Mouse (Mus musculus): ENCODE measurements around the gene Clasp1. TPM values are rescaled to one million over a fixed set of nuclear protein-coding genes. Genes with fewer than 3 reads are reported as not detected.
"Not testable (repeated sequence)": the region's sequence is repeated elsewhere in the genome, so short reads cannot be mapped to it uniquely, and the experiment has no call there.

Gene Clasp1
- polyA plus RNA-seq, 1 experiment: 86.3 TPM

GRCm38 (mm10) chr1:118581179-118581578 is 192.3 kb downstream of the Clasp1 start:
- Histone ChIP-seq H3K27ac (ENCODE audit: insufficient read depth, low read length) (no peak overlapping the region), H3K4me1 (ENCODE audit: control insufficient read depth, insufficient read depth, low read length) (no peaks in the 10 kb centered on the region), H3K4me3 (ENCODE audit: insufficient read depth, low read length) (no peak overlapping the region)
- TF ChIP-seq CTCF (IDR thresholded peaks at IDR 0.05; ENCODE audit: borderline replicate concordance, insufficient read depth, low read length): no peak
- TF ChIP-seq POLR2A (IDR thresholded peaks at IDR 0.05; ENCODE audit: low read depth, low read length): no peak

- H3K4me3 ChIP-seq (ENCODE audit: insufficient read depth, low read length): no peak overlapping the region
- TF ChIP-seq CTCF (IDR thresholded peaks at IDR 0.05; ENCODE audit: borderline replicate concordance, insufficient read depth, low read length) (no peak), POLR2A (IDR thresholded peaks at IDR 0.05; ENCODE audit: low read depth, low read length) (no peak)
- no peak overlapping the region for H3K27ac ChIP-seq (ENCODE audit: insufficient read depth, low read length)
These were observed 200.9 kb downstream of the Clasp1 start for GRCm38 (mm10) chr1:118589721-118590120.

GRCm38 (mm10) chr1:118592933-118593332 is 204.1 kb downstream of the Clasp1 start:
- Histone ChIP-seq H3K4me1 (ENCODE audit: control insufficient read depth, insufficient read depth, low read length) (no peaks in the 10 kb centered on the region), H3K4me3 (ENCODE audit: insufficient read depth, low read length) (no peak overlapping the region), H3K27ac (ENCODE audit: insufficient read depth, low read length) (no peak overlapping the region)
- TF ChIP-seq CTCF (IDR thresholded peaks at IDR 0.05; ENCODE audit: borderline replicate concordance, insufficient read depth, low read length): no peak
- TF ChIP-seq POLR2A (IDR thresholded peaks at IDR 0.05; ENCODE audit: low read depth, low read length): no peak

More at GRCm38 (mm10) chr1:118589721-118590120, 200.9 kb downstream of the Clasp1 start:
- no peaks in the 10 kb centered on the region for H3K4me1 ChIP-seq (ENCODE audit: control insufficient read depth, insufficient read depth, low read length)

GRCm38 (mm10) chr1:118595395-118595794 is 206.5 kb downstream of the Clasp1 start:
- H3K4me1 ChIP-seq (ENCODE audit: control insufficient read depth, insufficient read depth, low read length): no peaks in the 10 kb centered on the region
- no peak overlapping the region for H3K4me3 ChIP-seq (ENCODE audit: insufficient read depth, low read length)
- TF ChIP-seq POLR2A (IDR thresholded peaks at IDR 0.05; ENCODE audit: low read depth, low read length) (no peak), CTCF (IDR thresholded peaks at IDR 0.05; ENCODE audit: borderline replicate concordance, insufficient read depth, low read length) (no peak)
- no peak overlapping the region for H3K27ac ChIP-seq (ENCODE audit: insufficient read depth, low read length)

GRCm38 (mm10) chr1:118597475-118598213 is 208.8 kb downstream of the Clasp1 start:
- Histone ChIP-seq H3K4me3 (ENCODE audit: insufficient read depth, low read length) (no peak overlapping the region), H3K27ac (ENCODE audit: insufficient read depth, low read length) (no peak overlapping the region), H3K4me1 (ENCODE audit: control insufficient read depth, insufficient read depth, low read length) (no peaks in the 10 kb centered on the region)
- TF ChIP-seq CTCF (IDR thresholded peaks at IDR 0.05; ENCODE audit: borderline replicate concordance, insufficient read depth, low read length) (no peak), POLR2A (IDR thresholded peaks at IDR 0.05; ENCODE audit: low read depth, low read length) (no peak)

- H3K4me3 ChIP-seq (ENCODE audit: insufficient read depth, low read length): no peak overlapping the region
- H3K27ac ChIP-seq (ENCODE audit: insufficient read depth, low read length): no peak overlapping the region
- TF ChIP-seq CTCF (IDR thresholded peaks at IDR 0.05; ENCODE audit: borderline replicate concordance, insufficient read depth, low read length) (no peak), POLR2A (IDR thresholded peaks at IDR 0.05; ENCODE audit: low read depth, low read length) (no peak)
- no peaks in the 10 kb centered on the region for H3K4me1 ChIP-seq (ENCODE audit: control insufficient read depth, insufficient read depth, low read length)
These were observed 209.5 kb downstream of the Clasp1 start for GRCm38 (mm10) chr1:118598339-118598738.

GRCm38 (mm10) chr1:118613631-118614183 is 224.8 kb downstream of the Clasp1 start:
- H3K27ac ChIP-seq (ENCODE audit: insufficient read depth, low read length): no peak overlapping the region
- H3K4me1 ChIP-seq (ENCODE audit: control insufficient read depth, insufficient read depth, low read length): no peaks in the 10 kb centered on the region
- no peak overlapping the region for H3K4me3 ChIP-seq (ENCODE audit: insufficient read depth, low read length)
- no peak for TF ChIP-seq POLR2A (IDR thresholded peaks at IDR 0.05; ENCODE audit: low read depth, low read length)
- TF ChIP-seq CTCF (IDR thresholded peaks at IDR 0.05; ENCODE audit: borderline replicate concordance, insufficient read depth, low read length): no peak

GRCm38 (mm10) chr1:118621055-118621454 is 232.2 kb downstream of the Clasp1 start:
- H3K27ac ChIP-seq (ENCODE audit: insufficient read depth, low read length); H3K4me1 ChIP-seq (ENCODE audit: control insufficient read depth, insufficient read depth, low read length); H3K4me3 ChIP-seq (ENCODE audit: insufficient read depth, low read length): not testable (repeated sequence)

GRCm38 (mm10) chr1:118622857-118623256 is 234.0 kb downstream of the Clasp1 start:
- Histone ChIP-seq H3K27ac (ENCODE audit: insufficient read depth, low read length) (no peak overlapping the region), H3K4me3 (ENCODE audit: insufficient read depth, low read length) (no peak overlapping the region), H3K4me1 (ENCODE audit: control insufficient read depth, insufficient read depth, low read length) (no peaks in the 10 kb centered on the region)
- TF ChIP-seq CTCF (IDR thresholded peaks at IDR 0.05; ENCODE audit: borderline replicate concordance, insufficient read depth, low read length) (no peak), POLR2A (IDR thresholded peaks at IDR 0.05; ENCODE audit: low read depth, low read length) (no peak)

- H3K4me1 ChIP-seq (ENCODE audit: control insufficient read depth, insufficient read depth, low read length): no peaks in the 10 kb centered on the region
- no peak overlapping the region for H3K4me3 ChIP-seq (ENCODE audit: insufficient read depth, low read length)
- no peak overlapping the region for H3K27ac ChIP-seq (ENCODE audit: insufficient read depth, low read length)
These were observed 236.6 kb downstream of the Clasp1 start for GRCm38 (mm10) chr1:118625461-118625860.

More at GRCm38 (mm10) chr1:118625461-118625860, 236.6 kb downstream of the Clasp1 start:
- TF ChIP-seq POLR2A (IDR thresholded peaks at IDR 0.05; ENCODE audit: low read depth, low read length): no peak
- TF ChIP-seq CTCF (IDR thresholded peaks at IDR 0.05; ENCODE audit: borderline replicate concordance, insufficient read depth, low read length): no peak
